Mouse (Mus musculus): ENCODE measurements around the gene Tacc2. TPM values are rescaled to one million over a fixed set of nuclear protein-coding genes. Genes with fewer than 3 reads are reported as not detected.
"Not testable (repeated sequence)": the region's sequence is repeated elsewhere in the genome, so short reads cannot be mapped to it uniquely, and the experiment has no call there.

Tacc2 gene
- polyA plus RNA-seq, 1 experiment from 2014 or later: 47.4 TPM

DNA sequence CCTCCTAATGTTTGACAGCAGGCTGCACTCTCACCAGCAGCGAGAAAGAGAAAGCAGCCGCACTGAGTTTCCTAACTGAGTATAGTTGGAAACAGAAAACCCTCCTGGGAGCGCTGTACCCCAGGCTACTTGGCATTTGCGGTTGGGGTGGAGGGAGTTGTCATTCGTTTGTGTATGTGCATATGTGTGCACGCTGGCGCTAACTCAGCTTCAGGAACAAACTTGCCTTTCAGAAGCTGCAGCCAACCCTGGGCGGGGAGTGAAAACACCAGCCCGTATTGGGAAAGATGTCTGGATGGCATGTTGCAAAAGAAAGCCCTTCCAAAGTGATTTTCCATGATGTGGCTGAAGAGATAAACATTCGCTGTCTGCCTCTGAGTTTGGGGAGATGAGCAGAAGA lies 257 bp upstream of the Tacc2 start:
- Histone ChIP-seq H3K9ac (ENCODE audit: low read length) (no peak overlapping the region), H3K27ac (ENCODE audit: low read depth, low read length) (no peak overlapping the region), H3K4me1 (replicated peaks; ENCODE audit: control insufficient read depth, insufficient read depth, low read length) (peaks cover 3% of the 10 kb centered on the region; the same call in 1 of the 2 replicates), H3K27me3 (ENCODE audit: control insufficient read depth, insufficient read depth, low read length) (no peaks in the 10 kb centered on the region), H3K36me3 (ENCODE audit: control insufficient read depth, insufficient read depth, low read length) (no peaks in the 10 kb centered on the region), H3K4me2 (ENCODE audit: low read depth, low read length, severe bottlenecking) (no peak overlapping the region), H3K9me3 (ENCODE audit: control insufficient read depth, low read length) (no peaks in the 10 kb centered on the region), H3K4me3 (ENCODE audit: low read depth, low read length) (no peak overlapping the region)
- DNase-seq (ENCODE audit: low spot score) (peak; percentile 38), ATAC-seq (replicated peaks; ENCODE audit: low FRiP score) (no peak)
- 50% methylated on average over 10 of the region's 10 CpGs for WGBS

DNA sequence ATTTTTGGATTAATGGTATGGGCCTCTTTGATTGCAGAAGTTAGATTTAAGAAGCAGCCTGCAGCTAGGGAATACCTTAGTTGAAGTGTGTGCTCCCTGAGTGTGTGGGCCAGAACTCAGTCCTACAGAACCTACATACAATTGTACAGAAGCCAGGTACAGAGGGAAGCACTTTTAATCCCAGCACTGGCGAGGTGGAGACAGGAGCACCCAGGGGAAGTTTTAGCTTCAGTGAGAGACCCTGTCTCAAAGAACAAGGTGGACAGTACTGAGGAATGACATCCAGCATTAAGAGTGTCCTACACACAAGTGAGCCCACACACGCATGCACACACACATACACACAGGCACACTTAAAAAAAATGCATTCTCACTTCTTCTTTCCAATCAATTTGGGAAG lies 828 bp downstream of the Tacc2 start:
- Histone ChIP-seq H3K27ac (ENCODE audit: low read depth, low read length) (no peak overlapping the region), H3K4me3 (ENCODE audit: low read depth, low read length) (no peak overlapping the region), H3K9ac (ENCODE audit: low read length) (no peak overlapping the region), H3K9me3 (ENCODE audit: control insufficient read depth, low read length) (no peaks in the 10 kb centered on the region), H3K4me2 (ENCODE audit: low read depth, low read length, severe bottlenecking) (no peak overlapping the region), H3K36me3 (ENCODE audit: control insufficient read depth, insufficient read depth, low read length) (no peaks in the 10 kb centered on the region), H3K4me1 (replicated peaks; ENCODE audit: control insufficient read depth, insufficient read depth, low read length) (peaks cover 3% of the 10 kb centered on the region; the same call in 1 of the 2 replicates), H3K27me3 (ENCODE audit: control insufficient read depth, insufficient read depth, low read length) (no peaks in the 10 kb centered on the region)
- no peak for DNase-seq (ENCODE audit: low spot score)
- ATAC-seq (replicated peaks; ENCODE audit: low FRiP score): no peak
- WGBS: 92% methylated on average over 2 of the region's 2 CpGs

DNA sequence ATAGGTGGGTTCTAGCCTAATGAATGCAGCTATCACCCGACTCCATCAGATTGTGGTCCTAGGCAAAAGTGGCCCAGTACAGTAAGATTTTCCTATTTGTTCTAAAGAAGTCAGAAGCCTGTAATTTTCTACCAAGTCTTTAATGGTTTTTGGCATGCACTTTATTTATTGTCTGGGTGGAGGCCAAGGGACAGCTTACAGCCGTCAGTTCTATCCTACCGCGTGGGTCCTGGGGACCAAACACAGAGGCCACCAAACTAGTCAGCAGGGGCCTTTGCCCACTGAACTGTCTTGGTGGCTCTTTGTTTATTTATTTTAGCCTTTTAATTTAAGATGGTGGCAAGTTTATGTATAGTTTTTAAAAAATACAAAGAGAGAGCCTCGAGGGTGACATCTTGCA lies 1.4 kb downstream of the Tacc2 start:
- WGBS: 88% methylated on average over 5 of the region's 5 CpGs
- Histone ChIP-seq H3K27me3 (ENCODE audit: control insufficient read depth, insufficient read depth, low read length) (no peaks in the 10 kb centered on the region), H3K9ac (ENCODE audit: low read length) (no peak overlapping the region), H3K9me3 (ENCODE audit: control insufficient read depth, low read length) (no peaks in the 10 kb centered on the region), H3K36me3 (ENCODE audit: control insufficient read depth, insufficient read depth, low read length) (no peaks in the 10 kb centered on the region), H3K4me3 (ENCODE audit: low read depth, low read length) (no peak overlapping the region), H3K4me1 (replicated peaks; ENCODE audit: control insufficient read depth, insufficient read depth, low read length) (peaks cover 3% of the 10 kb centered on the region; the same call in 1 of the 2 replicates), H3K4me2 (ENCODE audit: low read depth, low read length, severe bottlenecking) (no peak overlapping the region), H3K27ac (ENCODE audit: low read depth, low read length) (no peak overlapping the region)
- DNase-seq (ENCODE audit: low spot score) (no peak), ATAC-seq (replicated peaks; ENCODE audit: low FRiP score) (no peak)

DNA sequence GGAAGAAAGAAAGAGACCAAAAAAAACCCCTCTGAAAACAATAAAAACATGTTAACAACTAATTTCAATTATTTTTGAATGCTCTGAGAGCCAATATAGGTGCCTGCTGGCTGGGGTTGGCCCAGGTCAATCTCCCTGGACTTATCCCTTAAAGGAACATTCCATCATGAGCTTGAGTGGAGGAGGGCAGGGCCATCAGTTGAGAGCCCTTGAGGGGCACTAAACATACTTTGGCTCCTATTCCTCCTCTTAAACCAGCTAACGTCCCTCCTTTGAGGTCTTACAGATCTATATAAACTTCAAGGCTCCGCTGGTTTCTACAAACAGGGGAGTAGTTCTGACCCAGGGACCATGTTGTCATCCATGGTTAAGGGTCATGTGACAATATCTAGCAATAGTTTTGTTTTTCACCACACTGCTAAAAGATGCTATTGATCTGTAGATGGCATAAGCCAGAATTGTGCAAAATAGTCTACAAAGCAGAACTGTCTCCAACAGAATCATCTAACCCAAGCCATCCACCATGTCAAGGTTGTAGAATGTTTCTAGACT lies 9.4 kb downstream of the Tacc2 start:
- H3K9ac ChIP-seq (ENCODE audit: low read length): no peak overlapping the region
- no peak overlapping the region for H3K27ac ChIP-seq (ENCODE audit: low read depth, low read length)
- ATAC-seq (replicated peaks; ENCODE audit: low FRiP score) (no peak), DNase-seq (ENCODE audit: low spot score) (peak; percentile 8)
- peaks cover 5% of the 10 kb centered on the region for H3K4me1 ChIP-seq (replicated peaks; ENCODE audit: control insufficient read depth, insufficient read depth, low read length)
- H3K27me3 ChIP-seq (ENCODE audit: control insufficient read depth, insufficient read depth, low read length): peaks cover 3% of the 10 kb centered on the region; the same call in 1 of the 2 replicates
- no peak overlapping the region for H3K4me2 ChIP-seq (ENCODE audit: low read depth, low read length, severe bottlenecking)
- WGBS: 86% methylated on average over 2 of the region's 2 CpGs
- no peaks in the 10 kb centered on the region for H3K36me3 ChIP-seq (ENCODE audit: control insufficient read depth, insufficient read depth, low read length)
- no peak overlapping the region for H3K4me3 ChIP-seq (ENCODE audit: low read depth, low read length)
- H3K9me3 ChIP-seq (ENCODE audit: control insufficient read depth, low read length): no peaks in the 10 kb centered on the region

DNA sequence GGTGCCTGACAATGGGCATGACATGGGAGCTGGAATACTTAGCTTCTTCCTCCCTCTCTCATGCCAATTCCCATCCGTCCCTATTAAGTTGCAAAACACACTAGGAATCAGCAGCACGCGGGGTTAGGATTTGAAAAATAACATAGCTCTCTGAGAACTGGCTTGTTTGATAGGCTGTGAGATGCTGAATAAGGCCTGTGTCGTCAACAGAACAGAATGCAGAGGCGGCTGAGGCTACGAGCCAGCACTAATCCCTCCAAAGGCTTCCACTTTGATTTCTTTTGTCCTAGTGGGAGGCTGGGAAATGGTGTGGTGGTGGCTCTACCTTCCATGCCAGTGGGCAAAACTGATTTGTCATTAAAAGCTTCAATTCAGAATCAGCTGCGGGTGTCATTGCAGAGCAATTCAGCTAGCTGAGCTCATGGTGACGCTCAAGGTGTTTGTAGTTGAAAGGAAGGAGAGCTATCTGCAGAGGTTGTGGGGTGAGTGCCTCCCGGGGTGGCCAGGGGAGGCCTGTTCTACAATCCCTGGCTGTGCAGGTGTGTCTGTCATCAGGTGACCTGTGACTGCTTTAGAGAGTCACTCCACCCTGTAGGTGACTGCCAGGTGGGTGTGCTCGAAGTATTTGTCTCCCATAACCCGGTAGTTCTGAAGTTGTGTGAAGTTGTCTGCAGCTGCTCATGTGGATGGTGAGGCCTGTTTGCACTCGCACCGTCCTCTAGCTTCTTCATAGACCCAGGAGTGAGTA lies 13.0 kb downstream of the Tacc2 start:
- Histone ChIP-seq H3K27me3 (ENCODE audit: control insufficient read depth, insufficient read depth, low read length) (peaks cover 3% of the 10 kb centered on the region; the same call in 1 of the 2 replicates), H3K4me2 (ENCODE audit: low read depth, low read length, severe bottlenecking) (no peak overlapping the region), H3K36me3 (ENCODE audit: control insufficient read depth, insufficient read depth, low read length) (no peaks in the 10 kb centered on the region), H3K9ac (ENCODE audit: low read length) (no peak overlapping the region), H3K27ac (ENCODE audit: low read depth, low read length) (no peak overlapping the region), H3K4me3 (ENCODE audit: low read depth, low read length) (no peak overlapping the region), H3K4me1 (replicated peaks; ENCODE audit: control insufficient read depth, insufficient read depth, low read length) (peaks cover 5% of the 10 kb centered on the region), H3K9me3 (ENCODE audit: control insufficient read depth, low read length) (no peaks in the 10 kb centered on the region)
- ATAC-seq (replicated peaks; ENCODE audit: low FRiP score) (no peak), DNase-seq (ENCODE audit: low spot score) (peak; percentile 51)
- 36% methylated on average over 13 of the region's 13 CpGs for WGBS

GRCm38 (mm10) chr7:130590845-130591437 lies 13.7 kb downstream of the Tacc2 start:
- Histone ChIP-seq H3K27me3 (ENCODE audit: control insufficient read depth, insufficient read depth, low read length) (peaks cover 3% of the 10 kb centered on the region; the same call in 1 of the 2 replicates), H3K4me3 (ENCODE audit: low read depth, low read length) (no peak overlapping the region), H3K4me2 (ENCODE audit: low read depth, low read length, severe bottlenecking) (no peak overlapping the region), H3K9me3 (ENCODE audit: control insufficient read depth, low read length) (no peaks in the 10 kb centered on the region), H3K36me3 (ENCODE audit: control insufficient read depth, insufficient read depth, low read length) (no peaks in the 10 kb centered on the region), H3K27ac (ENCODE audit: low read depth, low read length) (no peak overlapping the region), H3K9ac (ENCODE audit: low read length) (no peak overlapping the region), H3K4me1 (replicated peaks; ENCODE audit: control insufficient read depth, insufficient read depth, low read length) (peaks cover 5% of the 10 kb centered on the region)
- no peak for ATAC-seq (replicated peaks; ENCODE audit: low FRiP score)
- 63% methylated on average over 8 of the region's 8 CpGs for WGBS
- peak; percentile 31 for DNase-seq (ENCODE audit: low spot score)

DNA sequence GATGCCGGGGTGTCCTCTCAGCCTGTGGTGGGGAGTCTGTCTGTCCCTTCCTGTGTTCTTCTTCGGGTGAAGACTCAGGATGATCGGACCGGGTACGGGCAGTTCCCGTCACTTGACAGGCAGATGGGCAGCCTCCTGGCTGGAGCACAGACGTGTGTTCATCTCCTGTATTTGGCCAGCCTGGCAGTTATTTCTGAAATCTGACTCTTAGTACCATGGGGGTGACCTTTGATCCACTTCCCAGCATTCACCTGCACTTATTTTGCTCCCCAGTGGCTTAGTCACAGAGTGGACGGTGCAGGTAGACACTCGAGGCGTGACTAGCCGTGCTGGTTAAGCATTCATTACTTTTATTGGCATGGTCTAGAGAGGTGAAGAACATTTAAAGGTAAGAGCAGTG lies 15.7 kb downstream of the Tacc2 start:
- no CpG with 5 or more reads among the region's 11 CpGs for WGBS
- 0 out of 2 replicates have a peak, but pooled peaks have one; percentile 10 for ATAC-seq (replicated peaks; ENCODE audit: low FRiP score)

GRCm38 (mm10) chr7:130593375-130594239 lies 16.4 kb downstream of the Tacc2 start:
- H3K4me2 ChIP-seq (ENCODE audit: low read depth, low read length, severe bottlenecking); H3K27ac ChIP-seq (ENCODE audit: low read depth, low read length); H3K4me1 ChIP-seq (replicated peaks; ENCODE audit: control insufficient read depth, insufficient read depth, low read length); H3K36me3 ChIP-seq (ENCODE audit: control insufficient read depth, insufficient read depth, low read length); H3K9me3 ChIP-seq (ENCODE audit: control insufficient read depth, low read length); H3K4me3 ChIP-seq (ENCODE audit: low read depth, low read length); H3K9ac ChIP-seq (ENCODE audit: low read length); H3K27me3 ChIP-seq (ENCODE audit: control insufficient read depth, insufficient read depth, low read length): not testable (repeated sequence)
- peak; percentile 61 for DNase-seq (ENCODE audit: low spot score)
- peak; percentile 84 for ATAC-seq (replicated peaks; ENCODE audit: low FRiP score)
- 40% methylated on average over 6 of the region's 11 CpGs for WGBS

More for the DNA sequence above, 15.7 kb downstream of the Tacc2 start:
- H3K36me3 ChIP-seq (ENCODE audit: control insufficient read depth, insufficient read depth, low read length); H3K9ac ChIP-seq (ENCODE audit: low read length); H3K4me1 ChIP-seq (replicated peaks; ENCODE audit: control insufficient read depth, insufficient read depth, low read length); DNase-seq (ENCODE audit: low spot score); H3K27ac ChIP-seq (ENCODE audit: low read depth, low read length); H3K9me3 ChIP-seq (ENCODE audit: control insufficient read depth, low read length); H3K27me3 ChIP-seq (ENCODE audit: control insufficient read depth, insufficient read depth, low read length); H3K4me2 ChIP-seq (ENCODE audit: low read depth, low read length, severe bottlenecking); H3K4me3 ChIP-seq (ENCODE audit: low read depth, low read length): not testable (repeated sequence)
